Mouse (Mus musculus) heart, embryonic 10.5 days (tissue): ENCODE results near the gene Nol6. TPM values are rescaled to one million over a fixed set of nuclear protein-coding genes. Genes with fewer than 3 reads are reported as not detected.

ENCODE experiments used
- DNase-seq: peaks from one replicate; pipeline ENCODE4 v3.0.0-alpha.2; 2017; ENCODE audit warnings: low spot score
- H3K27ac ChIP-seq: fragments of 300-500 bp; sonication (generic); 2 replicates; pipeline ENCODE4 v1.5.1; 2016; ENCODE audit warnings: mild to moderate bottlenecking
- H3K27me3 ChIP-seq: fragments of 300-500 bp; sonication (generic); 2 replicates; pipeline ENCODE4 v1.6.1; 2016; ENCODE audit warnings: mild to moderate bottlenecking; ENCODE audit not compliant: poor library complexity, insufficient read depth, severe bottlenecking
- H3K36me3 ChIP-seq: fragments of 300-500 bp; sonication (generic); 2 replicates; pipeline ENCODE4 v1.6.1; 2016; ENCODE audit warnings: mild to moderate bottlenecking, moderate library complexity
- H3K4me1 ChIP-seq: fragments of 300-500 bp; sonication (generic); 2 replicates; pipeline ENCODE4 v1.6.1; 2016; ENCODE audit warnings: mild to moderate bottlenecking
- H3K4me3 ChIP-seq: fragments of 300-500 bp; sonication (generic); 2 replicates; pipeline ENCODE4 v1.5.1; 2016; ENCODE audit warnings: mild to moderate bottlenecking, moderate library complexity
- H3K9me3 ChIP-seq: fragments of 300-500 bp; sonication (generic); 2 replicates; pipeline ENCODE4 v1.6.1; 2016; ENCODE audit warnings: mild to moderate bottlenecking, moderate library complexity
- WGBS: fragments of 180-500 bp; shearing (Covaris S2); methylation state at CpG from one replicate; pipeline ENCODE4 v1.1.7; 2016; 5-methylcytosine and 5-hydroxymethylcytosine counted together
- polyA plus RNA-seq: library from polyadenylated mRNA; unstranded; fragments of >200 nt; fragmentation: Nextera tagmentation; extraction: Ambion mirVana; gene quantifications from 2 replicates; pipeline ENCODE4 v1.2.1, GENCODE M21; 2016

Nol6 gene
- 26.0 and 26.8 TPM in 2 replicates for polyA plus RNA-seq

DNA sequence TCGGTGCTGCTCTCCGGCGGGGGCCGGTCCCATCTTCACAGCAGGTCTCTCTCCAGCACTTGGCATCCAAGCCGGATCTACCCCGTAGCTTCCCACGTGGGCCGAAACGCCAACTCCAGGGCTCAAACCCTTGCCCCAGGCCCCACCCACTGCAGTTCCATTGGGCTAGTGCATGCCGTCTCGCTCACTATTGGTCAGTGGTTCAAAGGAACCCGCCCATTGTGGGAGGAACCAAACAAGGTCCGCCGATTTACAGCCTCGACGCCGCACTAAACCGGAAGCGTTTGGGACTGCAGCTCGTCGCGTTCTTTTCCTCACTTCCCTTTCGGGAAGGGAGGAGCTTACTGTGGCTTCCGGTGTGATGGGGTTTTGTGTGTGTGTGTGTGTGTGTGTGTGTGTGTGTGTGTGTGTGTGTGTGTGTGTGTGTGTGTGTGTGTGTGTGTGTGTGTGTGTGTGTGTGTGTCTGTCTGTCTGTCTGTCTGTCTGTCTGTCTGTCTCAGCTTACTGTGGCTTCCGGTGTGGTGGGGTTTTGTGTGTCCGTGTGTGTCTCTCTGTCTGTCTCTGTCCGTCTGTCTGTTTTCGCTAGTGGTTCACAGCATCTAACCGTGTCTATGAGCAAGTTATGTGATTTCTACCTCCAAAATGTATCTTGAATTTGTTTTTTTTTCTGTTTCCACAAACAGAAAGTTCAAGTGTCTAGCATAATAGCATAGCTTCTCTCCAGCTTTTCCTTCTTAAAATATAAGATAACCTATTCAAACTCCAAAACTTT is at the start of gene Nol6:
Gene Nol6 (minus strand): TSS at position 276 of the 772 bp plus-strand sequence.
- Histone ChIP-seq H3K4me3 (peak within 1 kb of the TSS; percentile 74), H3K36me3 (peaks cover 36% of the 10 kb centered on the region), H3K27me3 (no peaks in the 10 kb centered on the region), H3K27ac (peak within 1 kb of the TSS; percentile 82), H3K4me1 (peaks cover 8% of the 10 kb centered on the region), H3K9me3 (no peaks in the 10 kb centered on the region)
- peak; percentile 100 for DNase-seq
- WGBS = 2% methylated on average over 29 of the region's 29 CpGs

DNA sequence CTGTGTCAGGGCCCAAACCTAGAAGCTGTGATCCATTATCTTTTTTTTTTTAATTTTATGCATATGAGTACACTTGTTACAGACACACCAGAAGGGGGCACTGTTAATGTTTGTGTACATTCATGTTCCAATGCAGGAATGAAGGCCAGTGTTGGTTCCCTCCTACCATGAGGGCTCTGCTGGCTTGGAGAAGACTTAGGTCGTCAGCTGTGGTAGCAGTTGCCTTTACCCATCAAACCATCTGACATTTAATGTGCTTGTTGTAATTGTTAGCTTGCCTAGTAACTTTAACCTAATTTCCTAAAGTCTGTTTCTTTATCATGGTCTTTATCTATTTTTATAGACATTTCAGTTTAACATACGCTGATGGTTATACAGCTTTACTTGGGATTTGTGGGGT is 46.7 kb upstream of the Nol6 start:
- H3K9me3 ChIP-seq = no peaks in the 10 kb centered on the region
- no peak for DNase-seq
- peaks cover 35% of the 10 kb centered on the region for H3K36me3 ChIP-seq
- no peak overlapping the region for H3K4me3 ChIP-seq
- no peak overlapping the region for H3K27ac ChIP-seq
- WGBS = 90% methylated on average over 2 of the region's 2 CpGs
- no peaks in the 10 kb centered on the region for H3K27me3 ChIP-seq
- H3K4me1 ChIP-seq = no peaks in the 10 kb centered on the region

DNA sequence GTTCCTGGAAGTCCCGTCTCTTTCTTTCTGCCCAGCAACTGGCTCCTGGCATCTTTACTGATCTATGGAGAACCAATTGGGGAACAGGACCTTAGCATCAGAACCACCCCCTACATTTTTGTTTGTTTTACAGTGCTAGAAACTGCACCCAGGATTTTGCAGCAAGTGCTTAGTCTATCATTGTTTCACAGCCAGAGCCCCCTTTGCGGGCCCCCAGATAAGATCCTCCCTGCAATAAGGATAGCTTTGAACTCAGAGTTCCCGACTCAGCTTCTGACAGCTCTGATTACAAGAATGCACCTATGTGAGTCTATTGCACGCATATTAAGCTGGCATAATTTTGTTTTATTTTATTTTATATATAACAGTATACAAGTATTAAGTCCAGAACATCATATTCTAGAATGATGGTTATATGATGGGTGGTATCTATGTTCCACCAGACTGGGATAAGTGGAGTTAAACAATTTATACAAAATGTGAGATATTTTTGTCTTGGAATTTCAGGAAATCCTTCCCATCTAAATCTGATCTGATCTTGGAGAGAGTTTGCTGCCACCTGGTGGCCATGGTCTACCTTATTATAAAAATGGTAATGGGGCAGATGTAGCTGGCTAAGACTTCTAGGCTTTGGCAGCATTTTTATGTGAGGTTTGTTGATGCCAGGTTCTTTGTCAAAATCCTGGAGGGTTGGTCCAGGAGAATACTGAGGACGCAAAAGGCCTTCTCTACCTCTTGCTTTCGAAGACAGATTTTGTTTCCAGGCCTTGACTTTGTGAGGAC is 41.6 kb upstream of the Nol6 start:
- Histone ChIP-seq H3K4me3 (no peak overlapping the region), H3K27ac (no peak overlapping the region), H3K36me3 (peaks cover 18% of the 10 kb centered on the region), H3K4me1 (peaks cover 10% of the 10 kb centered on the region), H3K27me3 (no peaks in the 10 kb centered on the region), H3K9me3 (no peaks in the 10 kb centered on the region)
- DNase-seq = peak; percentile 79
- 60% methylated on average over 6 of the region's 6 CpGs for WGBS

DNA sequence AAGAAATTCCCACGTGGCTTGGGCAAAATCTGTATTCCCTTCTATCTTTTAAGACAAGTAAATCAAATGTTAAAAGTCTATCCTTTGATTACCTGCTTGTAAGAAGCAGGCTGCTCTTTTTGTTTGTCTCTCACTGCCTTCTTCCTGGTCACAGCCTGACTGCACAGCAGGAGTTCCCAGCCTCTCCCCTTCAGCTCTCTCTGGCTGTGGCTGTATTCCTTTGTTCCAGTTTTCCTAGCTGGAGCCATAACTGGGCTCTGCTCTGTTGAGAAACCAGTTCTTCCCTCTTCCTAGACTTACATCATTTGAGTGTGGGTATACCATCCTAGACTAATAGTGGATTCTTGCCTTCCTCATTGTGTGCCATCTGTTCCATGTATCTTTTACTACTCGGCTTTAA is 40.7 kb upstream of the Nol6 start:
- H3K9me3 ChIP-seq = no peaks in the 10 kb centered on the region
- no peak overlapping the region for H3K4me3 ChIP-seq
- no peaks in the 10 kb centered on the region for H3K27me3 ChIP-seq
- H3K4me1 ChIP-seq = peaks cover 10% of the 10 kb centered on the region
- no peak overlapping the region for H3K27ac ChIP-seq
- 29% methylated on average over 2 of the region's 2 CpGs for whole genome bisulfite sequencing
- no peak for DNase-seq
- H3K36me3 ChIP-seq = peaks cover 17% of the 10 kb centered on the region

DNA sequence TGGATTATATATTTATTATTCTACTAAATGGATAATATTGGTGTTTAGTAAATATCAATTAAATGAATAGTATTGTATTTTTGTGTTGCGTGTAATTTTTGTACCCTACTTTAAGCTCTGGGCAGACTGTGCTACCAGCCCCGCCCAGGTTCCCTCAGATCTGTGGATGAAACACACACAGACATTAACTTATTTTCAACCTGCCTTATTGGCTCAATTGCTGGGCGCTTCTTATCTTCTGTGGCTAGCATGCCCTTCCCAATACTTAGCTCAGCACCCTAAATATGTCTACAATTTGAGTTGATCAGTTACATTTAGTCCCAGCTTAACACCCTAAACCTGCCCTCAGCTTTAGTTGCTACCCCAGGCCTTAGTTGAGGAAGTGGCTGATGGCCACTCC is 37.0 kb upstream of the Nol6 start:
- Histone ChIP-seq H3K27ac (no peak overlapping the region), H3K4me1 (peaks cover 17% of the 10 kb centered on the region), H3K27me3 (no peaks in the 10 kb centered on the region), H3K4me3 (no peak overlapping the region), H3K36me3 (no peaks in the 10 kb centered on the region), H3K9me3 (no peaks in the 10 kb centered on the region)
- no peak for DNase-seq
- 90% methylated on average over 3 of the region's 3 CpGs for WGBS

DNA sequence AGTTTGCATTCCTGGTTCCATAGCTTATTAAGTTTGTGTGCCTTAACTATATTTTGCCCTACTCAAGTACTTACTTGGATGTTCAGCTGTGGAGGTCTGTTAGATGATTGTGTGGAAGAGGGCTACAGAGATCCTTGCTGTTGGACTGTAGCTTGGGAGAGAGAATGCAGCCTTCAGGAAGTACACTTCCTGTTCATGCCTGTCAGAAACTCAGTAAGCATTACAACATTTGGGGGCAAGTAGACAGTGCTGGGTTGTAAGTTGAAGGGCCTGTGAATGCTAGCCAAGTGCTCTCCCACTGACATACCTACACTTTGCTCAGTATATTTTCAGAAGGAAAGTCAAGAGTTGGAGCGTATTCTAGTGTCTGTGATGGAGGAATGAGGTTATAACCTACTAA is 34.0 kb upstream of the Nol6 start:
- Histone ChIP-seq H3K36me3 (no peaks in the 10 kb centered on the region), H3K27ac (no peak overlapping the region), H3K4me3 (no peak overlapping the region), H3K9me3 (no peaks in the 10 kb centered on the region), H3K27me3 (no peaks in the 10 kb centered on the region), H3K4me1 (peaks cover 8% of the 10 kb centered on the region; the same call in 1 of the 2 replicates)
- 93% methylated on average over 1 of the region's 1 CpGs for WGBS
- no peak for DNase-seq

DNA sequence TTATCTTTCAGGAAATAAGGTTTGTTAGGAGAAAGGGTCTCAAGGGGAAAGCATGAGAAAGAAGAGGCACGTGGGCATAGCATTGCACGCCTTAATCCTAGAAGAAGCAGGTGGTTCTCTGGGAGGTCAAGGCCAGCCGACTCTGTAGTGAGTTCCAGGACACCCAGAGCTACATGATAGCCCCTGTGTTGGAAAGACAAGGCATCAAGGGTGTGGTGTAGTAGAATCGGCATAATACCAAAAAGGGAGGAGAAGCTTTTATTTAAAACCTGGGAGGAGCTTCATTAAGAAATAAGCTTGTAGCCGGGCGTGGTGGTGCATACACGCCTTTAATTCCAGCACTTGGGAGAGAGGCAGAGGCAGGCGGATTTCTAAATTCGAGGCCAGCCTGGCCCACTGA is 32.7 kb upstream of the Nol6 start:
- Histone ChIP-seq H3K9me3 (no peaks in the 10 kb centered on the region), H3K4me1 (peaks cover 8% of the 10 kb centered on the region; the same call in 1 of the 2 replicates), H3K4me3 (no peak overlapping the region), H3K36me3 (no peaks in the 10 kb centered on the region), H3K27ac (no peak overlapping the region), H3K27me3 (no peaks in the 10 kb centered on the region)
- DNase-seq = no peak
- WGBS = 84% methylated on average over 9 of the region's 9 CpGs

DNA sequence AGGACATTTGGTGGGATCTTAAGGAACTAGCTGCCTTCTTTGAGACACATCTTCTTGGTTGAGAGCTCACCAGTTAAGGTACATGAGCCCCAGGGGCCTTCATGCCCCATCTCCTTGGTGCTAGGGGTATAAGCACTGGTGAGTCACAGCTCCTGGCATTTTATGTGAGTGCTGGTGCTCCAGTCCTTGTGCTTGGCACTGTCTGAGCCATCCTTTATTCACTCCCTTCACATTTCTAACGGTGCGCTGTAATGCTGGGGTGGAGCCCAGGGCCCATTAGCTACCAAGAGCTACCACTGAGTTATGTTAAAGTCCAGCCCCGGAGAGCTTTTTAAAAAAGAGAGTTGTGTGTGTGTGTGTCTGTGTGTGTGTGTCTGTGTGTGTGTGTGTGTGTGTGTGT is 28.9 kb upstream of the Nol6 start:
- H3K27ac ChIP-seq = no peak overlapping the region
- H3K4me1 ChIP-seq = peaks cover 8% of the 10 kb centered on the region; the same call in 1 of the 2 replicates
- H3K27me3 ChIP-seq = no peaks in the 10 kb centered on the region
- no peaks in the 10 kb centered on the region for H3K9me3 ChIP-seq
- H3K4me3 ChIP-seq = no peak overlapping the region
- peaks cover 18% of the 10 kb centered on the region for H3K36me3 ChIP-seq
- WGBS = 93% methylated on average over 3 of the region's 3 CpGs
- no peak for DNase-seq

DNA sequence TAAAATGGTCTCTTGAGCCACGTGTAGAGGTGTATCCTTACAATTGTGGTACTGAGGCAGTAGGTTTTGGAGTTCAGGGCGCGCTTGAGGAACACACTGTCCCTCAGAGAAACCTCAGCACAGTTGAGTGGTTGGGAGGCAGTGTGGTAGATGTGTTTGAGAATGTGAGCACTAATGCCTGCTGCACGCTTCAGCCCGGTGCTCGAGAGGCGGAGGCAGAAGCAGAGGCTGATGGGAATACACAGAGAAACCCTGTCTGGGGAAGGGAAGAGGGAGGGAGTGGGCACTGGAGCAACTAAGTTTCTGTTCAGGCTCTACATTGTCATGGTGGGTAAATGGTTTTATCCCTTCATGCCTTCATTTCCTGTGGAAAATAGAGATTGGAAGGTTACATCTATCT is 26.9 kb upstream of the Nol6 start:
- Histone ChIP-seq H3K27ac (no peak overlapping the region), H3K27me3 (no peaks in the 10 kb centered on the region), H3K4me3 (no peak overlapping the region), H3K9me3 (no peaks in the 10 kb centered on the region), H3K36me3 (peaks cover 18% of the 10 kb centered on the region), H3K4me1 (no peaks in the 10 kb centered on the region)
- WGBS = 92% methylated on average over 7 of the region's 7 CpGs
- DNase-seq = no peak

DNA sequence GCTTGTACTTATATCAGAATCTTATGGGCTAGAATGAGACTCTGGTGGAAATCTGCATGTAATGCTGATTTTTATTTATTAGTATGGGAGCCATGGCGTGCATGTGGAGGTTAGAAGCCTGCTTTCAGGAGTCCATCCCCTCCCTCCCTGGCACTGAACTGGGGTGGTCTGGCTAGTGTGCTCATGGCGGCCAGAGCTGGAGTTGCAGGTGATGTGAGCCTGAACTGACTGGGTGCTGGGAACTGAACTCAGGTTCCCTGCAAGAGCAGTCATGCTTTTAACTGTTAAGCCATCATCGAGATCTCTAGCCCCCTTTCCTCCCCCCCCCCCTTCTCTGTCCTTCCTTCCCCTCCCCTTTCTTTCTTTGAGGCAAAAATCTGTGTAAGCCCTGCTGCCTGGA is 25.6 kb upstream of the Nol6 start:
- no peak for DNase-seq
- Histone ChIP-seq H3K4me3 (no peak overlapping the region), H3K27ac (no peak overlapping the region), H3K4me1 (no peaks in the 10 kb centered on the region), H3K27me3 (no peaks in the 10 kb centered on the region), H3K36me3 (peaks cover 21% of the 10 kb centered on the region), H3K9me3 (no peaks in the 10 kb centered on the region)
- 90% methylated on average over 3 of the region's 3 CpGs for WGBS

DNA sequence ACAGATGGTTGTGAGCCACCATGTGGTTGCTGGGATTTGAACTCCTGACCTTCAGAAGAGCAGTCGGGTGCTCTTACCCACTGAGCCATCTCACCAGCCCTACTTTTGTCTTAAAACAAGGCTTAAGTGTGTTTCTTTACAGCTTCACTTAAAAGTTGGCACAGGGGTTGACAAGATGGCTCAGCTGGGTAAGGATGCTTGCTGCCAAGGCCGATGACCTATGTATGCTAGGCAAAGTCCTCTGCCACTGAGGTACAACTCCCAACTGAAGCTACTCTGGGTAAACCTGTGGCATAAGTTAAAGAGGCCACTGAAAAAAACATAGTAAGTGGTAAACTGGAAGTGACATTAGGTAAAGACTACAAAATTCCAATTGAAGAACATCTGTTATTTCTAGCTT is 18.3 kb upstream of the Nol6 start:
- Histone ChIP-seq H3K9me3 (no peaks in the 10 kb centered on the region), H3K36me3 (peaks cover 47% of the 10 kb centered on the region), H3K4me3 (no peak overlapping the region), H3K4me1 (no peaks in the 10 kb centered on the region), H3K27ac (no peak overlapping the region), H3K27me3 (no peaks in the 10 kb centered on the region)
- 88% methylated on average over 2 of the region's 2 CpGs for WGBS
- no peak for DNase-seq

DNA sequence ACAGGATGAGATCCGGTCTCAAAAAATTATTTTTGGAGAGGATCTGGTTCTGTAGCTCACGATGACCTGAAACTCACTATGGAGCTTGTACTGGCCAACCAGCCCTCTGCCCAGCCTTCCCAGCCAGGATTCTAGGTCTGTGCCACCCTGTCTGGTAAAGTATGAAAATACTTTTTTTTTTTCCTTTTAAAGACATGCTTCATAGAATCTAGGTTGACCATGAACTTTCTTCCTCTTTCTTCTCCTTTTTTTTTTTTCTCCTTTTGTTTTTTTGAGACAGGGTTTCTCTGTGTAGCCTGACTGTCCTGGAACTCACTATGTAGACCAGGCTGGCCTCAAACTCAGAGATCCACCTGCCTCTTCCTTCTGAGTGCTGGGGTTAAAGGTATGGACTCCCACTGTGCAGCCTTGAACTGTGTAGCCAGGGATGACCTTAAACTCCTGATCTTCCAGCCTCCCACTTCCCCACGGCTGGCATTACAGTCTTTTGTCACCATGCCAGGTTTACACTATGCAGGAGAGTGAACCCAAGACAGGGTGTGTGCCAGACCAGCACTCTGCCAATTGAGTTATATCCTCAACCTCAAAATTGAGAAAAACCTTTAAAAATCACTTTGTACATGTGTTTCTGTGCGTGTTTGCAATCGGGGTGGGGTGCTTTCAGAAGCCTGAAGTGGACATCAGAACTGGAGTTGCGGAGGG is 16.1 kb upstream of the Nol6 start:
- no peak overlapping the region for H3K4me3 ChIP-seq
- peaks cover 43% of the 10 kb centered on the region for H3K36me3 ChIP-seq
- WGBS = 94% methylated on average over 6 of the region's 6 CpGs
- H3K4me1 ChIP-seq = no peaks in the 10 kb centered on the region
- no peak for DNase-seq
- no peak overlapping the region for H3K27ac ChIP-seq
- no peaks in the 10 kb centered on the region for H3K9me3 ChIP-seq
- H3K27me3 ChIP-seq = no peaks in the 10 kb centered on the region

DNA sequence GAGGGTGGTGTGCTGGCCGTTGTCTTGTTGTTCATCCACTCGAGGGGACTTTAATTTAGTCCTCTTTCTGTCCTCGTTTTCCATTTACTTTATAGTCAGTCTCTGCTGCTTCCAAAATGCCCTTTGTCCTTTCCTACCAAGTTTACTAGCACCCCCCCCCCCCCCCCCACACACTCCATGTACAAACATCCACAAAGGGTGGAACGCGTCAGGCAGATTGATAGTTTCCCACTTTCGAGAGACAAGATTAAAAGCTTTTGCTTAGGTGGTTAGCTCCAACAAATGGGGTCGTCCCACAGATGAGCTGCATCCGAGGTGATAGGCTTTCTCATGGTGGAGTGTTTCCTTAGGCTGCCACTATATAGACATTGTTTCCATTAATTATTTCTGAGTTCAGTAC is 12.6 kb upstream of the Nol6 start:
- Histone ChIP-seq H3K9me3 (no peaks in the 10 kb centered on the region), H3K27me3 (no peaks in the 10 kb centered on the region), H3K27ac (peak overlapping the region; percentile 100), H3K4me3 (peak overlapping the region; percentile 95), H3K36me3 (peaks cover 27% of the 10 kb centered on the region), H3K4me1 (0 out of 2 replicates have a peak, but pooled peaks cover 6% of the 10 kb centered on the region)
- no peak for DNase-seq
- 1% methylated on average over 8 of the region's 8 CpGs for WGBS
